Mouse (Mus musculus): ENCODE data around the gene Astl. TPM values are rescaled to one million over a fixed set of nuclear protein-coding genes. Genes with fewer than 3 reads are reported as not detected.
"Not testable (repeated sequence)": the region's sequence is repeated elsewhere in the genome, so short reads cannot be mapped to it uniquely, and the experiment has no call there.

Astl gene
- total RNA-seq (2014; fragmentation: Nextera tagmentation) (not detected in 2 replicates), total RNA-seq (2017) (0.11 and 0.12 TPM in 2 replicates), polyA plus RNA-seq (2012) (not detected in 2 replicates)

- Histone ChIP-seq H3K4me3 (ENCODE audit: low read depth, low read length) (no peak within 1 kb of the TSS), H3K27me3 (ENCODE audit: insufficient read depth, low read length) (peaks cover 48% of the 10 kb centered on the region), H3K36me3 (replicated peaks) (no peaks in the 10 kb centered on the region), H3K4me1 (ENCODE audit: insufficient read depth, low read depth, low read length) (peaks cover 12% of the 10 kb centered on the region), H3K9me3 (replicated peaks) (peaks cover 6% of the 10 kb centered on the region)
- TF ChIP-seq TAL1 (conservative IDR thresholded peaks at IDR 0.05; ENCODE audit: low read depth, low read length) (no peak), GATA2 (IDR thresholded peaks at IDR 0.05; ENCODE audit: borderline replicate concordance, low read depth, low read length) (no peak), GATA1 (IDR thresholded peaks at IDR 0.05; ENCODE audit: borderline replicate concordance, low read length) (no peak), POLR2AphosphoS5 (IDR thresholded peaks at IDR 0.05; ENCODE audit: insufficient replicate concordance, low read depth, low read length) (no peak), CTCF (IDR thresholded peaks at IDR 0.05; ENCODE audit: low read depth, low read length) (no peak)
- ATAC-seq (ENCODE audit: extremely low read depth, insufficient number of reproducible peaks, low FRiP score, poor library complexity, severe bottlenecking) (no peak), DNase-seq (ENCODE audit: low spot score) (no peak)
These were observed at the start of gene Astl for GRCm38 (mm10) chr2:127338416-127338815. Gene Astl, plus strand, starts transcription at chr2:127338639.

- no peak overlapping the region for H3K4me3 ChIP-seq (ENCODE audit: low read depth, low read length)
- peaks cover 84% of the 10 kb centered on the region for H3K36me3 ChIP-seq (replicated peaks)
- no peaks in the 10 kb centered on the region for H3K27me3 ChIP-seq (ENCODE audit: insufficient read depth, low read length)
- ATAC-seq (ENCODE audit: extremely low read depth, insufficient number of reproducible peaks, low FRiP score, poor library complexity, severe bottlenecking) (no peak), DNase-seq (ENCODE audit: low spot score) (no peak)
- H3K4me1 ChIP-seq (ENCODE audit: insufficient read depth, low read depth, low read length), result no peaks in the 10 kb centered on the region
- TF ChIP-seq CTCF (IDR thresholded peaks at IDR 0.05; ENCODE audit: low read depth, low read length) (no peak), POLR2AphosphoS5 (IDR thresholded peaks at IDR 0.05; ENCODE audit: insufficient replicate concordance, low read depth, low read length) (no peak), GATA1 (IDR thresholded peaks at IDR 0.05; ENCODE audit: borderline replicate concordance, low read length) (no peak), GATA2 (IDR thresholded peaks at IDR 0.05; ENCODE audit: borderline replicate concordance, low read depth, low read length) (no peak), TAL1 (conservative IDR thresholded peaks at IDR 0.05; ENCODE audit: low read depth, low read length) (no peak)
- no peaks in the 10 kb centered on the region for H3K9me3 ChIP-seq (replicated peaks)
These were observed 46.2 kb upstream of the Astl start for GRCm38 (mm10) chr2:127292250-127292649.

- Histone ChIP-seq H3K4me3 (ENCODE audit: low read depth, low read length) (no peak overlapping the region), H3K27me3 (ENCODE audit: insufficient read depth, low read length) (no peaks in the 10 kb centered on the region), H3K36me3 (replicated peaks) (peaks cover 96% of the 10 kb centered on the region), H3K4me1 (ENCODE audit: insufficient read depth, low read depth, low read length) (no peaks in the 10 kb centered on the region), H3K9me3 (replicated peaks) (no peaks in the 10 kb centered on the region)
- ATAC-seq (ENCODE audit: extremely low read depth, insufficient number of reproducible peaks, low FRiP score, poor library complexity, severe bottlenecking) (no peak), DNase-seq (ENCODE audit: low spot score) (no peak)
- TF ChIP-seq GATA1 (IDR thresholded peaks at IDR 0.05; ENCODE audit: borderline replicate concordance, low read length) (no peak), TAL1 (conservative IDR thresholded peaks at IDR 0.05; ENCODE audit: low read depth, low read length) (no peak), GATA2 (IDR thresholded peaks at IDR 0.05; ENCODE audit: borderline replicate concordance, low read depth, low read length) (no peak), CTCF (IDR thresholded peaks at IDR 0.05; ENCODE audit: low read depth, low read length) (no peak), POLR2AphosphoS5 (IDR thresholded peaks at IDR 0.05; ENCODE audit: insufficient replicate concordance, low read depth, low read length) (no peak)
These were observed 41.2 kb upstream of the Astl start for GRCm38 (mm10) chr2:127297001-127297805.

- TF ChIP-seq TAL1 (conservative IDR thresholded peaks at IDR 0.05; ENCODE audit: low read depth, low read length) (no peak), POLR2AphosphoS5 (IDR thresholded peaks at IDR 0.05; ENCODE audit: insufficient replicate concordance, low read depth, low read length) (no peak), GATA1 (IDR thresholded peaks at IDR 0.05; ENCODE audit: borderline replicate concordance, low read length) (no peak), CTCF (IDR thresholded peaks at IDR 0.05; ENCODE audit: low read depth, low read length) (no peak), GATA2 (IDR thresholded peaks at IDR 0.05; ENCODE audit: borderline replicate concordance, low read depth, low read length) (no peak)
- Histone ChIP-seq H3K4me3 (ENCODE audit: low read depth, low read length) (no peak overlapping the region), H3K27me3 (ENCODE audit: insufficient read depth, low read length) (no peaks in the 10 kb centered on the region), H3K9me3 (replicated peaks) (no peaks in the 10 kb centered on the region), H3K4me1 (ENCODE audit: insufficient read depth, low read depth, low read length) (no peaks in the 10 kb centered on the region), H3K36me3 (replicated peaks) (peaks cover 90% of the 10 kb centered on the region)
- no peak for ATAC-seq (ENCODE audit: extremely low read depth, insufficient number of reproducible peaks, low FRiP score, poor library complexity, severe bottlenecking)
- no peak for DNase-seq (ENCODE audit: low spot score)
These were observed 40.4 kb upstream of the Astl start for GRCm38 (mm10) chr2:127298056-127298455.

GRCm38 (mm10) chr2:127300701-127301100 is 37.7 kb upstream of the Astl start:
- no peaks in the 10 kb centered on the region for H3K9me3 ChIP-seq (replicated peaks)
- no peak overlapping the region for H3K4me3 ChIP-seq (ENCODE audit: low read depth, low read length)
- DNase-seq (ENCODE audit: low spot score), result no peak
- ATAC-seq (ENCODE audit: extremely low read depth, insufficient number of reproducible peaks, low FRiP score, poor library complexity, severe bottlenecking), result no peak
- H3K27me3 ChIP-seq (ENCODE audit: insufficient read depth, low read length), result no peaks in the 10 kb centered on the region
- peaks cover 66% of the 10 kb centered on the region for H3K36me3 ChIP-seq (replicated peaks)
- TF ChIP-seq POLR2AphosphoS5 (IDR thresholded peaks at IDR 0.05; ENCODE audit: insufficient replicate concordance, low read depth, low read length), result no peak
- no peaks in the 10 kb centered on the region for H3K4me1 ChIP-seq (ENCODE audit: insufficient read depth, low read depth, low read length)

- no peaks in the 10 kb centered on the region; the same call in 1 of the 2 replicates for H3K4me1 ChIP-seq (ENCODE audit: insufficient read depth, low read depth, low read length)
- no peaks in the 10 kb centered on the region for H3K9me3 ChIP-seq (replicated peaks)
- ATAC-seq (ENCODE audit: extremely low read depth, insufficient number of reproducible peaks, low FRiP score, poor library complexity, severe bottlenecking) (no peak), DNase-seq (ENCODE audit: low spot score) (no peak)
- TF ChIP-seq GATA2 (IDR thresholded peaks at IDR 0.05; ENCODE audit: borderline replicate concordance, low read depth, low read length) (no peak), GATA1 (IDR thresholded peaks at IDR 0.05; ENCODE audit: borderline replicate concordance, low read length) (no peak), TAL1 (conservative IDR thresholded peaks at IDR 0.05; ENCODE audit: low read depth, low read length) (no peak), POLR2AphosphoS5 (IDR thresholded peaks at IDR 0.05; ENCODE audit: insufficient replicate concordance, low read depth, low read length) (no peak), CTCF (IDR thresholded peaks at IDR 0.05; ENCODE audit: low read depth, low read length) (no peak)
- H3K27me3 ChIP-seq (ENCODE audit: insufficient read depth, low read length), result no peaks in the 10 kb centered on the region
- H3K36me3 ChIP-seq (replicated peaks), result peaks cover 54% of the 10 kb centered on the region
- no peak overlapping the region for H3K4me3 ChIP-seq (ENCODE audit: low read depth, low read length)
These were observed 36.6 kb upstream of the Astl start for GRCm38 (mm10) chr2:127301883-127302282.

GRCm38 (mm10) chr2:127304192-127304591 is 34.2 kb upstream of the Astl start:
- DNase-seq (ENCODE audit: low spot score); H3K4me1 ChIP-seq (ENCODE audit: insufficient read depth, low read depth, low read length); ATAC-seq (ENCODE audit: extremely low read depth, insufficient number of reproducible peaks, low FRiP score, poor library complexity, severe bottlenecking); H3K9me3 ChIP-seq (replicated peaks); H3K4me3 ChIP-seq (ENCODE audit: low read depth, low read length); H3K27me3 ChIP-seq (ENCODE audit: insufficient read depth, low read length): not testable (repeated sequence)
- peaks cover 31% of the 10 kb centered on the region for H3K36me3 ChIP-seq (replicated peaks)
